Mouse (Mus musculus) monocyte, adult 5-6 weeks (primary cell): Measurements from ENCODE around the gene Pcna. TPM values are rescaled to one million over a fixed set of nuclear protein-coding genes. Genes with fewer than 3 reads are reported as not detected.

Experiments used
- ATAC-seq: fragments of 153-309, 156-312 bp; replicated peaks from 2 replicates; pipeline ENCODE4 v1.8.0; 2017; ENCODE audit warnings: mild to moderate bottlenecking; ENCODE audit not compliant: low TSS enrichment, insufficient number of reproducible peaks, severe bottlenecking, poor library complexity, low FRiP score
- total RNA-seq: library from RNA; stranded (forward); fragments of 200-1000, 200-491, 200-594 nt; gene quantifications from 3 replicates; pipeline ENCODE4 v1.2.3, GENCODE M21; 2017

Gene Pcna
- total RNA-seq = 228 to 330 TPM (median 247 TPM) in 3 replicates

DNA sequence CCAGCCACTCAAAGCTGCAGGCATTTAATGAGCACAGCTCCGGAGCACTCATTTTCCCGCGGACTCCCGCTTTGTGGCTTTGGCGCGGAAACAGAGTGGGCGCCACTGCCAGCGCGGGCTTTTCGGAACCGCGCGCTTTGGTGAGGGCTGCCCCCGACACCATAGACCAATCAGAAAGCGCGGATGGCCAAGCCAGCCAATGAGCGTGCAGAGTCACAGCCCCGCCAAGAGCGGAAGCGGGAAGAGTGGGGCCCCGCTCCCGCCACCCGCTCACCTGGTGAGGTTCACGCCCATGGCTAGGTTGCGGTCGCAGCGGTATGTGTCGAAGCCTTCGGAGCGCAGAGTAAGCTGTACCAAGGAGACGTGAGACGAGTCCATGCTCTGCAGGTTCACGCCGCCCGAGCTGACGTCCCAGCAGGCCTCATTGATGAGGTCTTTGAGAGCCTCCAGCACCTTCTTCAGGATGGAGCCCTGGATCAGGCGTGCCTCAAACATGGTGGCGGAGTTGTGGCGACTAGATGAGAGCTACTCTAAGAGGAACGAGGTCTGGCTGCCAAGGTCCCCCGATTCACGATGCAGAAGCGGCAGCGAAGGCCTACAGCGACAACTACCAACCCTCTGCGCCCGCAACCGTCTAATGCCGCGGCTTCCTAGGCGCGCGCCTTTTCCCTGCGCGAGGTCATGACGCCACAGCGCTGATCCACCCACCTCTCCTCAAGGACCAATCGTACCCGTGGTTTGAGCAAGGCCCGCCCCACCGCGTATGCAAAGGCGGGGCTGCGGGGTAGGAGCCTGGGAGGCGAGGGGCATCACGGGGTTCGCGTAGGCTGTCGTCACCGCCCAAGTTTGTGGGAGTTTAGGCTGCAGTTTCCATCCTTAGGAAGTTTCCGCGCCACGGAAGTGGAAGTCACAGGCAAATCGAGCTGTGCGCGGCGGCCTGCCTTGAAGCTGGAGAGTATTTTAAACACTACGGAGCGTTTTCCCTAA is at the start of gene Pcna:
Gene Pcna, minus strand, starts transcription at position 773 of the 987 bp plus-strand sequence.
- ATAC-seq = peak; percentile 99

DNA sequence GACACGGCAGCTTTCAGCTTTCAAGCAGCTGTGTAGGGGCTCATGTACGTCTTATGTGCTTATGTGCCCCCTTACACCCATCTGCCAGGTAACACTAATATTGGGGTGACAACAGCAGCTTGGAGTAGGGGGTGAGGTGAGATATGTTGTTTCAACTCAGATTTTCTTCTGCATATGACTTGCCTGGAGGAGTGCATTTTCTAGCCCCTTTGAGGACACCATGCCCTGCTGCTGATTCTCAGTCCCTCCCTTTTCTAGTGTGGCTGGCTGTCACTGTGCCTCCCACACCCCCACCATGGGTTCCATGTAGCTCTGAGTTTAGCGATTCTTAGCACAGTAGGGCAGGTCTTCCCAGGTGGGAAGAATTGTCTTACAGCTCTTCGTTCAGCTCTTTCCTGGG is 48.3 kb upstream of the Pcna start:
- ATAC-seq = no peak

GRCm38 (mm10) chr2:132298250-132298649 is 45.1 kb upstream of the Pcna start:
- no peak for ATAC-seq

GRCm38 (mm10) chr2:132293694-132294450 is 40.8 kb upstream of the Pcna start:
- ATAC-seq = no peak

GRCm38 (mm10) chr2:132292083-132292482 is 39.0 kb upstream of the Pcna start:
- no peak for ATAC-seq

GRCm38 (mm10) chr2:132291265-132291664 is 38.2 kb upstream of the Pcna start:
- no peak for ATAC-seq

DNA sequence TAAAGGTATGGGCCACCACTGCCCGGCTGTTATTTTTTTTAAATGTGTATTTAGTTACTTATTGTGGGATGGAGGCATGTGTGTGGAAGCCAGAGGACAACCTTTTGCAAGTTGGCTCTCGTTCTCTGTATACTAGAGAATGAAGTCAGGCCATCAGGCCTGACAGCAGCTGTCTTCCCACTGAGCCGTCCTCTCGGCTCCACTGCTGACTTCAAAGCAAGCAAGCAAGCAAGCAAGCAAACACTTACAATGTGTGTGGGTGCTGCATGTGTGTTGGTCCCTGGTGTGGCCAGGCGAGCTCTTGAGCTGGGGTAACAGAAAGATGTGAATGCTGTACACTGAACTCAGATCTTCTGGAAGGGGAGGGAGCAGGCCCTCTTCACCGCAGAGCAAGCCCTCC is 37.7 kb upstream of the Pcna start:
- ATAC-seq = no peak

GRCm38 (mm10) chr2:132289213-132289612 is 36.1 kb upstream of the Pcna start:
- peak; percentile 67; the same call in 1 of the 2 replicates for ATAC-seq

- ATAC-seq = no peak
These were observed 33.4 kb upstream of the Pcna start for GRCm38 (mm10) chr2:132286376-132287076.

DNA sequence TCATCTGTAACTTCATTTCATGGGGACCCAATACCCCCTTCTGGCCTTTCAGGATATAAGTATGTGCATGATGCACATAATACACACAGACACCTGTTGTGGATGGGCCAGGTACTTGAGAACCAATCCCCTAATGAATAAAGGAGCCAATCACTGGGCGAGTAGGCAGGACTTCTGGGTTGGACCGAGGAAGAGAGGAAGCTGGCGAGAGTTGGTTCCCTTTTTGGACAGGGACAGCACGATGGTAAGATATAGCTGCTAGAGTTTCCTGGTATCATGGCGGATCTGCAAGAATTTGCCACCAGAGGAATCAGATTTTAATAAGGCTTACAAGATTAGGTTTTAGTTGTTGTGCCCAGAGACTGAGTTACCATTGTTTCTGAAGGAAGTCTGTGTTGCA is 32.6 kb upstream of the Pcna start:
- ATAC-seq = peak; percentile 46; the same call in 1 of the 2 replicates

DNA sequence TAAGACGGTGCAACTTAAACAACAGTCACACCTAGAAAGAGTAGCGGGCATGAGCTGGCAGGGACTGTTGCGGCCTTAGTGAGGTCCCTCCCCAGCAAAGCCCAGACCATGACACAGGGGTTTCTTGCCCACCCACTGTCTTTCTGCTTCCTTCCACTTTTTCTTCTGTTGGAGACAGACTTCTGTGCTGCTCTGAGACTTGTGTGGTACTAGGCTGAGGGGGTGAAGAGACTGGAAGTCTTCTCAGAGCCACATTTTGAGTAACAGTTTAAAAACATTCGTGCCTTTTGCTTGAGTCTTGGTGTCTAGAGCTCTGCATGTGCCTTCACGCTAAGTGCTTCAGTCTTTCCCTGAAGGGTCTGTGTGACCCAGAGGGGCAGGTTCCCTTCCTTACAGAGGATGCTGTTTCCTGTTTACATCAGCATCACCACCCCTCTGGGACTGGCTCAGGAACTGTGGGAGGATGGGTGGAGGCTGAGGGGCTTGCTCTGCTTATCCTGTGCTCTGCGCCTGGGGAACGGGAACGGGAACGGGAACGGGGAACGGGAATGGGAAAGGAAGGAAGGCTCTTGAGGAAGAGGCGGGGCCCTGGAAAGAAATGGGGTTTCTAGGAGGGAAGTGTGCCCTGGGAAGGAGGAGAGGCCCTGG is 31.5 kb upstream of the Pcna start:
- no peak for ATAC-seq

- ATAC-seq = no peak
These were observed 30.3 kb upstream of the Pcna start for GRCm38 (mm10) chr2:132283236-132284070.

DNA sequence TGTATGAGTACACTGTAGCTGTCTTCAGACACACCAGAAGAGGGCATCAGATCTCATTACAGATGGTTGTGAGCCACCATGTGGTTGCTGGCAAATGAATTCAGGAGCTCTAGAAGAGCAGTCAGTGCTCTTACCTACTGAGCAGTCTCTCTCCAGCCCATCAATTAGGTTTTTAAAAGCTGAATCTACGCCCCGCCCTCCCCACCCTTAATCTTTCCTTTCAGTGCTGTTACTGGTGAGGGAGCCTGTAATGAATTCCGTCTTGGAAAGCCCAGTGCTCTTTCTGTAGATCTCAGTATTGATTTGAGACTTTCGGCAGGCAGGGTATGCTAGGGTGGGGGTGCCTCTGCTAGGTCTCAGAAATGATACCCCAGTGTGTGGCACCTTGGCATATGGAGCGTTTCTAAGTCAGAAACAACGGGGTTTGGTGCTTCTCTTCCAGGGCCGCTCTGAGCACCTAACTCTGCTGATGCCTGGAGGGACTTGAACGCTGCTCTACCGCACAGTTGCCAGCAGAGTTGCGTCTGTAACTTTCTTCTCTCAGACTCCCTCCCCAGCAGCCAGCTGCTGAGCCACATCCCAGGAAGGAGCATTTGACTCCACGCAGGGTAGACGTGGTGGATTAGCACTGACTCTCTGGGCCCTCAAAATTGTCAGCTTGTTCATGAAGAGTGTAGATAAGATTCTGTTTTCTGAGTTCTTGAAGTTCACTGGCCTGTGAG is 29.5 kb upstream of the Pcna start:
- ATAC-seq = no peak

- 0 out of 2 replicates have a peak, but pooled peaks have one; percentile 41 for ATAC-seq
These were observed 28.7 kb upstream of the Pcna start for GRCm38 (mm10) chr2:132281560-132282452.

- ATAC-seq = no peak
These were observed 27.5 kb upstream of the Pcna start for GRCm38 (mm10) chr2:132280518-132281120.

GRCm38 (mm10) chr2:132279978-132280377 is 26.9 kb upstream of the Pcna start:
- ATAC-seq = no peak
